Mouse (Mus musculus): ENCODE measurements around the gene Ccdc24. TPM values are rescaled to one million over a fixed set of nuclear protein-coding genes. Genes with fewer than 3 reads are reported as not detected.

Ccdc24 gene
- total RNA-seq, 1 experiment from 2014 or later = 0.78 TPM

- no peak for DNase-seq
Measured at GRCm38 (mm10) chr4:117852152-117852868, 20.0 kb downstream of the Ccdc24 start.

- peak; percentile 48 for DNase-seq
Measured at GRCm38 (mm10) chr4:117850871-117851270, 21.5 kb downstream of the Ccdc24 start.

- DNase-seq = no peak
Measured at GRCm38 (mm10) chr4:117850176-117850575, 22.2 kb downstream of the Ccdc24 start.

- DNase-seq = no peak
Measured at GRCm38 (mm10) chr4:117849506-117849905, 22.9 kb downstream of the Ccdc24 start.

GRCm38 (mm10) chr4:117849063-117849462 lies 23.3 kb downstream of the Ccdc24 start:
- DNase-seq = no peak

GRCm38 (mm10) chr4:117847011-117847410 lies 25.3 kb downstream of the Ccdc24 start:
- no peak for DNase-seq

- no peak for DNase-seq
Measured at GRCm38 (mm10) chr4:117846261-117846660, 26.1 kb downstream of the Ccdc24 start.

- no peak for DNase-seq
Measured at GRCm38 (mm10) chr4:117845316-117845715, 27.0 kb downstream of the Ccdc24 start.

- DNase-seq = peak; percentile 42
Measured at GRCm38 (mm10) chr4:117844467-117844866, 27.9 kb downstream of the Ccdc24 start.

GRCm38 (mm10) chr4:117843101-117843500 lies 29.3 kb downstream of the Ccdc24 start:
- DNase-seq = no peak

GRCm38 (mm10) chr4:117841566-117841965 lies 30.8 kb downstream of the Ccdc24 start:
- no peak for DNase-seq

GRCm38 (mm10) chr4:117840821-117841220 lies 31.5 kb downstream of the Ccdc24 start:
- no peak for DNase-seq

- no peak for DNase-seq
Measured at GRCm38 (mm10) chr4:117839366-117839765, 33.0 kb downstream of the Ccdc24 start.

GRCm38 (mm10) chr4:117837271-117837670 lies 35.1 kb downstream of the Ccdc24 start:
- DNase-seq = no peak

GRCm38 (mm10) chr4:117836204-117836767 lies 36.1 kb downstream of the Ccdc24 start:
- peak; percentile 94 for DNase-seq

GRCm38 (mm10) chr4:117835531-117836111 lies 36.7 kb downstream of the Ccdc24 start:
- DNase-seq = peak; percentile 72

- peak; percentile 84 for DNase-seq
Measured at GRCm38 (mm10) chr4:117834845-117835530, 37.4 kb downstream of the Ccdc24 start.

- DNase-seq = no peak
Measured at GRCm38 (mm10) chr4:117834457-117834844, 37.9 kb downstream of the Ccdc24 start, which contains the start of gene Slc6a9. TSS of gene Slc6a9 (plus strand) at chr4:117834506.

- DNase-seq = no peak
Measured at GRCm38 (mm10) chr4:117831920-117832691, 40.3 kb downstream of the Ccdc24 start.

GRCm38 (mm10) chr4:117831499-117831898 lies 40.9 kb downstream of the Ccdc24 start:
- DNase-seq = no peak

- no peak for DNase-seq
Measured at GRCm38 (mm10) chr4:117830801-117831200, 41.6 kb downstream of the Ccdc24 start.

- DNase-seq = peak; percentile 58
Measured at GRCm38 (mm10) chr4:117830124-117830551, 42.2 kb downstream of the Ccdc24 start.

All from adrenal gland, postnatal 14 days (tissue).